ENCODE assay signal across 8 mouse cellular contexts in the genomic region with DNA sequence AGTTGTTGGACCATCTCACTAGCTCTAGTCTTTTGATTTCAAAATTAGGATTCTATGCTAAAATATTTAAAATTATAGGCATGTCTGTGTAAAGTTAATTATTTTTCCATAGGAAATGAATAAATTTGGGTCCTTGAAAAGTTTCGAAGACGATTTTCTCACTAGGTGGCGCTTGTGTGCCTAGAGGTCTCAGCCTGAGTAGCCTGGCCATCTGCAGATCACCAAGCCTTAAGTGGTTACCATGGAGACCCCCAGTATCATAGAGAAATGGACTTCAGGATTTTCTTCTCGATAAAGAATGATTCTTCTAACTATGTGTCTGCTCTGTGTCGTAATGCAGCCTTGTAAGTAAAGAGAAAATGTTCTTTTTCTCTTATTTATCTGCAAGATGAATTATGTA. TPM values are rescaled to one million over a fixed set of nuclear protein-coding genes. Genes with fewer than 3 reads are reported as not detected.
DNase-seq lines count a peak whose midpoint lies in the region; ATAC-seq and TF ChIP-seq lines count a peak whose summit lies in the region.
"Had no signal": no experiment of that assay in that cellular context is flagged by ENCODE, and none has a peak within 500 bp of the region (broad histone marks: within the 10 kb centered on the region; RNA-seq: fewer than 3 reads in every experiment).

No protein-coding gene starts in this region.

- TF ChIP-seq CTCF in left cerebral cortex, adult 2 months (IDR thresholded peaks at IDR 0.05): peak; percentile 74

- intact Hi-C loops in left cerebral cortex, adult 2 months (cut with DNase I): loop anchor here (1.0 to 10.0 kb wide), 2 partner anchors 382 to 555 kb away; no protein-coding TSS in a partner anchor

- ATAC-seq in embryonic facial prominence, embryonic 11.5 days (replicated peaks; ENCODE audit: insufficient number of reproducible peaks, low FRiP score, low TSS enrichment, low read depth): no peak

- H3K4me1 ChIP-seq in embryonic facial prominence, embryonic 11.5 days (ENCODE audit: control insufficient read depth, insufficient read depth, low read length): no peaks in the 10 kb centered on the region

- 21% methylated on average over 5 of the region's 5 CpGs for WGBS in embryonic facial prominence, embryonic 11.5 days

- H3K9me3 ChIP-seq in embryonic facial prominence, embryonic 11.5 days (replicated peaks; ENCODE audit: control insufficient read depth, low read length): no peaks in the 10 kb centered on the region

- no peaks in the 10 kb centered on the region for H3K27me3 ChIP-seq in embryonic facial prominence, embryonic 11.5 days (ENCODE audit: control insufficient read depth, insufficient read depth, low read length)

- H3K27ac ChIP-seq in left cerebral cortex, adult 2 months: no peak overlapping the region
- no peak overlapping the region for H3K27ac ChIP-seq in embryonic facial prominence, embryonic 11.5 days (replicated peaks; ENCODE audit: low read depth, low read length)

- peak in 1 of 2 experiments; percentile 28 for DNase-seq in left cerebral cortex, adult 2 months (ENCODE audit: extremely low spot score in 1 of 2, low spot score in 2 of 2)
- no peak for DNase-seq in left cerebral cortex, adult 11 months (ENCODE audit: low spot score)
- DNase-seq in adipocyte (ENCODE audit: low spot score): peak; percentile 32
- peak; percentile 80 for DNase-seq in embryonic facial prominence, embryonic 11.5 days (ENCODE audit: low spot score)
- peak; percentile 56 for DNase-seq in mesoderm, embryonic 11.5 days (ENCODE audit: low read depth, low spot score)
- DNase-seq in T-cell, adult 2 months (ENCODE audit: low spot score): no peak
- DNase-seq in gastrocnemius, adult 18-20 months (ENCODE audit: low spot score): no peak

- no peak overlapping the region for H3K4me3 ChIP-seq in left cerebral cortex, adult 2 months
- no peak overlapping the region for H3K4me3 ChIP-seq in embryonic facial prominence, embryonic 11.5 days (ENCODE audit: low read depth, low read length)

- H3K36me3 ChIP-seq in embryonic facial prominence, embryonic 11.5 days (replicated peaks; ENCODE audit: control insufficient read depth, insufficient read depth, low read depth, low read length): no peaks in the 10 kb centered on the region

- no peak overlapping the region for H3K4me2 ChIP-seq in embryonic facial prominence, embryonic 11.5 days (ENCODE audit: low read depth, low read length)

- no peak overlapping the region for H3K9ac ChIP-seq in embryonic facial prominence, embryonic 11.5 days (replicated peaks; ENCODE audit: low read length)

RNA-seq across cellular contexts. Expression of a gene that starts 27.2 kb away (rescaled TPM):
- total RNA-seq in left cerebral cortex, adult 2 months (2021): 10 to 100 TPM in 1 of 2 experiments, 1 to 10 TPM in 1; 10.0 to 10.6 TPM
- 2.7 and 5.0 TPM in 2 replicates for polyA plus RNA-seq in embryonic facial prominence, embryonic 11.5 days (2014; fragmentation: Nextera tagmentation; extraction: Ambion mirVana)
- not detected for total RNA-seq in gastrocnemius, adult 18-20 months (2021)
- polyA plus RNA-seq: intestine, embryonic 14.5 days had no signal

RNA-seq across cellular contexts. Expression of a gene that starts 57.1 kb away (rescaled TPM):
- total RNA-seq in left cerebral cortex, adult 2 months (2021): not detected
- not detected in 2 replicates for polyA plus RNA-seq in embryonic facial prominence, embryonic 11.5 days (2014; fragmentation: Nextera tagmentation; extraction: Ambion mirVana)
- not detected for total RNA-seq in gastrocnemius, adult 18-20 months (2021)
- polyA plus RNA-seq: intestine, embryonic 14.5 days had no signal

Comparison
In these comparisons a context has a peak if more than half of its experiments do, and no peak if none do; other contexts are left out.
1. DNase-seq: peak in adipocyte (single experiment), embryonic facial prominence, embryonic 11.5 days (single experiment) and mesoderm, embryonic 11.5 days (single experiment); none in left cerebral cortex, adult 11 months (single experiment), T-cell, adult 2 months (single experiment) and gastrocnemius, adult 18-20 months (single experiment).
2. RNA of a gene that starts 27.2 kb away (total RNA-seq): 10.0 to 10.6 TPM in left cerebral cortex, adult 2 months; not detected in gastrocnemius, adult 18-20 months; every median in the first group is over 10 times any median in the second.